Mouse (Mus musculus): ENCODE results near the gene Cpe.

DNA sequence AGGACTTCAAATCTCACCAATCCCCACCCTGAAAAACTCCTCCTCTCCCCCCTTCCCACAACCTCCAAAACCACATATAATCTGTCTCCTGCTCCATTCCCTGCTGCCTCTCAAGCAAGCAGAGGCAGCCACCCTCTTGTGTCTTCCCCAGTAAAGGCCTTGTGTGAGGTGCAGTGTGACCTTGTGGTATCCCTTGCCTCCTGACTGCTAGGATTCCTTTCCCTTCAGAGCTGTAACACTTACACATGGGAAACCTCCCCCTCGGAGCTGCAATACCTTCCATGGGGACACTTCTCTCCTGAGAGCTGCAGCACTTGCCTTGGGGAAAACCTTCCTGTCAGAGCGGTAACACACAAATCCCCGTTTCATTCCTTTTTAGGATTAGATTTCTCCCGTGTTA, 96.5 kb downstream of the Cpe start:
- no peak for TF ChIP-seq POLR2AphosphoS2 (IDR thresholded peaks at IDR 0.05; ENCODE audit: insufficient read length, low read depth)
- no peak for TF ChIP-seq TCF12 (IDR thresholded peaks at IDR 0.05; ENCODE audit: insufficient read depth, poor library complexity, severe bottlenecking)
- TF ChIP-seq CEBPB (IDR thresholded peaks at IDR 0.05; ENCODE audit: insufficient read depth, poor library complexity, severe bottlenecking): no peak
- no peak for TF ChIP-seq POLR2A (IDR thresholded peaks at IDR 0.05; ENCODE audit: insufficient read length, low read depth)
- no peak for TF ChIP-seq USF1 (IDR thresholded peaks at IDR 0.05; ENCODE audit: low read depth)
- TF ChIP-seq MAX (IDR thresholded peaks at IDR 0.05; ENCODE audit: low read depth): no peak
- TF ChIP-seq TCF3 (IDR thresholded peaks at IDR 0.05; ENCODE audit: insufficient read length, low read depth): no peak
- TF ChIP-seq SRF (IDR thresholded peaks at IDR 0.05; ENCODE audit: control insufficient read depth, insufficient read length, low read depth): no peak
- TF ChIP-seq MYOG (IDR thresholded peaks at IDR 0.05; ENCODE audit: control insufficient read depth in 1 of 3, insufficient read depth in 1 of 3, insufficient read length in 2 of 3, low read depth in 2 of 3): no peak
- TF ChIP-seq REST (IDR thresholded peaks at IDR 0.05; ENCODE audit: insufficient read depth, insufficient read length): no peak

Data from myocyte (in vitro differentiated cells).